Mouse (Mus musculus) induced T-regulatory cell, adult 2 months (primary cell): ENCODE data around the gene Tanc1.
"Not testable (repeated sequence)": the region's sequence is repeated elsewhere in the genome, so short reads cannot be mapped to it uniquely, and the experiment has no call there.

Source experiments
- DNase-seq: peaks from one replicate; pipeline ENCODE4 v3.0.0-alpha.2; 2012; ENCODE audit warnings: low read depth

Gene Tanc1

GRCm38 (mm10) chr2:59611831-59612732, at the start of gene Tanc1:
Tanc1 (plus strand) TSS chr2:59612042.
- DNase-seq, result peak; percentile 80

- DNase-seq, result no peak
These were observed 49.6 kb upstream of the Tanc1 start for GRCm38 (mm10) chr2:59562215-59562614.

- DNase-seq, result no peak
These were observed 49.1 kb upstream of the Tanc1 start for GRCm38 (mm10) chr2:59562696-59563095.

GRCm38 (mm10) chr2:59564029-59564611, 47.7 kb upstream of the Tanc1 start:
- DNase-seq, result not testable (repeated sequence)

GRCm38 (mm10) chr2:59564947-59565346, 46.9 kb upstream of the Tanc1 start:
- peak; percentile 4 for DNase-seq

GRCm38 (mm10) chr2:59580939-59581338, 30.9 kb upstream of the Tanc1 start:
- no peak for DNase-seq

GRCm38 (mm10) chr2:59583961-59584360, 27.9 kb upstream of the Tanc1 start:
- no peak for DNase-seq

GRCm38 (mm10) chr2:59587387-59588095, 24.3 kb upstream of the Tanc1 start:
- DNase-seq, result no peak

GRCm38 (mm10) chr2:59588096-59588405, 23.8 kb upstream of the Tanc1 start:
- no peak for DNase-seq

GRCm38 (mm10) chr2:59593341-59593902, 18.4 kb upstream of the Tanc1 start:
- no peak for DNase-seq

GRCm38 (mm10) chr2:59594095-59594494, 17.7 kb upstream of the Tanc1 start:
- DNase-seq, result no peak

- peak; percentile 20 for DNase-seq
These were observed 15.3 kb upstream of the Tanc1 start for GRCm38 (mm10) chr2:59596545-59596944.

GRCm38 (mm10) chr2:59598286-59598685, 13.6 kb upstream of the Tanc1 start:
- DNase-seq, result no peak

- DNase-seq, result no peak
These were observed 12.9 kb upstream of the Tanc1 start for GRCm38 (mm10) chr2:59598894-59599293.

GRCm38 (mm10) chr2:59599338-59600111, 12.3 kb upstream of the Tanc1 start:
- DNase-seq, result no peak

GRCm38 (mm10) chr2:59600123-59600840, 11.6 kb upstream of the Tanc1 start:
- no peak for DNase-seq

- DNase-seq, result no peak
These were observed 10.9 kb upstream of the Tanc1 start for GRCm38 (mm10) chr2:59600980-59601379.

GRCm38 (mm10) chr2:59601452-59601851, 10.4 kb upstream of the Tanc1 start:
- DNase-seq, result no peak

- no peak for DNase-seq
These were observed 2.9 kb upstream of the Tanc1 start for GRCm38 (mm10) chr2:59608958-59609357.

GRCm38 (mm10) chr2:59611216-59611810, 529 bp upstream of the Tanc1 start:
- DNase-seq, result no peak
